Mouse (Mus musculus): ENCODE measurements at regions not wholly inside any gene's neighbourhood (a gene's known extent, or its start where the extent isn't known, plus 50 kb on each side); places are given as distances from the start of the nearest gene placed in this dataset.

GRCm38 (mm10) chr3:52158788-52159260 is 53.9 kb upstream of the Maml3 start:
- DNase-seq (ENCODE audit: low spot score, missing footprints) (no peak), ATAC-seq (ENCODE audit: low FRiP score) (no peak)
- H3K27me3 ChIP-seq (ENCODE audit: control insufficient read depth, insufficient read depth, low read length) = no peaks in the 10 kb centered on the region
- no peak overlapping the region for H3K4me2 ChIP-seq
- no peaks in the 10 kb centered on the region for H3K4me1 ChIP-seq (ENCODE audit: control insufficient read depth, insufficient read depth, low read length)
- no peak overlapping the region for H3K27ac ChIP-seq (ENCODE audit: low read depth, low read length)
- WGBS = 86% methylated on average over 3 of the region's 3 CpGs
- H3K4me3 ChIP-seq (ENCODE audit: low read depth, low read length) = no peak overlapping the region
- H3K36me3 ChIP-seq (ENCODE audit: control insufficient read depth, insufficient read depth, low read length) = no peaks in the 10 kb centered on the region
- H3K9ac ChIP-seq (ENCODE audit: low read length) = no peak overlapping the region
- no peaks in the 10 kb centered on the region for H3K9me3 ChIP-seq (ENCODE audit: control insufficient read depth, low read length)

- no peak overlapping the region for H3K9ac ChIP-seq (ENCODE audit: low read length)
- ATAC-seq (ENCODE audit: low FRiP score) (no peak), DNase-seq (ENCODE audit: low spot score, missing footprints) (no peak)
- no peaks in the 10 kb centered on the region for H3K27me3 ChIP-seq (ENCODE audit: control insufficient read depth, insufficient read depth, low read length)
- no peak overlapping the region for H3K27ac ChIP-seq (ENCODE audit: low read depth, low read length)
- no peak overlapping the region for H3K4me2 ChIP-seq
- 76% methylated on average over 3 of the region's 3 CpGs for WGBS
- H3K9me3 ChIP-seq (ENCODE audit: control insufficient read depth, low read length) = no peaks in the 10 kb centered on the region
- H3K4me1 ChIP-seq (ENCODE audit: control insufficient read depth, insufficient read depth, low read length) = peaks cover 2% of the 10 kb centered on the region; the same call in 1 of the 2 replicates
- no peak overlapping the region for H3K4me3 ChIP-seq (ENCODE audit: low read depth, low read length)
- no peaks in the 10 kb centered on the region for H3K36me3 ChIP-seq (ENCODE audit: control insufficient read depth, insufficient read depth, low read length)
These were observed 56.8 kb upstream of the Maml3 start for GRCm38 (mm10) chr3:52161688-52162087.

- DNase-seq (ENCODE audit: low spot score, missing footprints) (no peak), ATAC-seq (ENCODE audit: low FRiP score) (no peak)
- no peak overlapping the region for H3K9ac ChIP-seq (ENCODE audit: low read length)
- no peaks in the 10 kb centered on the region for H3K27me3 ChIP-seq (ENCODE audit: control insufficient read depth, insufficient read depth, low read length)
- 86% methylated on average over 16 of the region's 16 CpGs for WGBS
- H3K4me1 ChIP-seq (ENCODE audit: control insufficient read depth, insufficient read depth, low read length) = peaks cover 2% of the 10 kb centered on the region; the same call in 1 of the 2 replicates
- H3K27ac ChIP-seq (ENCODE audit: low read depth, low read length) = no peak overlapping the region
- no peaks in the 10 kb centered on the region for H3K9me3 ChIP-seq (ENCODE audit: control insufficient read depth, low read length)
- H3K4me3 ChIP-seq (ENCODE audit: low read depth, low read length) = no peak overlapping the region
- no peak overlapping the region for H3K4me2 ChIP-seq
- H3K36me3 ChIP-seq (ENCODE audit: control insufficient read depth, insufficient read depth, low read length) = no peaks in the 10 kb centered on the region
These were observed 59.1 kb upstream of the Maml3 start for GRCm38 (mm10) chr3:52163990-52164389.

- 94% methylated on average over 7 of the region's 7 CpGs for WGBS
- Histone ChIP-seq H3K9me3 (ENCODE audit: control insufficient read depth, low read length) (no peaks in the 10 kb centered on the region), H3K36me3 (ENCODE audit: control insufficient read depth, insufficient read depth, low read length) (no peaks in the 10 kb centered on the region), H3K4me2 (no peak overlapping the region), H3K4me1 (ENCODE audit: control insufficient read depth, insufficient read depth, low read length) (peaks cover 2% of the 10 kb centered on the region; the same call in 1 of the 2 replicates), H3K27me3 (ENCODE audit: control insufficient read depth, insufficient read depth, low read length) (no peaks in the 10 kb centered on the region), H3K27ac (ENCODE audit: low read depth, low read length) (no peak overlapping the region), H3K9ac (ENCODE audit: low read length) (no peak overlapping the region), H3K4me3 (ENCODE audit: low read depth, low read length) (no peak overlapping the region)
- ATAC-seq (ENCODE audit: low FRiP score) = no peak
- no peak for DNase-seq (ENCODE audit: low spot score, missing footprints)
These were observed 62.5 kb upstream of the Maml3 start for GRCm38 (mm10) chr3:52167420-52167819.

GRCm38 (mm10) chr3:52170847-52171246 is 66.0 kb upstream of the Maml3 start:
- no peaks in the 10 kb centered on the region for H3K36me3 ChIP-seq (ENCODE audit: control insufficient read depth, insufficient read depth, low read length)
- H3K9me3 ChIP-seq (ENCODE audit: control insufficient read depth, low read length) = no peaks in the 10 kb centered on the region
- ATAC-seq (ENCODE audit: low FRiP score) = no peak
- no peaks in the 10 kb centered on the region for H3K27me3 ChIP-seq (ENCODE audit: control insufficient read depth, insufficient read depth, low read length)
- no peaks in the 10 kb centered on the region for H3K4me1 ChIP-seq (ENCODE audit: control insufficient read depth, insufficient read depth, low read length)
- 91% methylated on average over 7 of the region's 7 CpGs for WGBS
- DNase-seq (ENCODE audit: low spot score, missing footprints) = no peak
- H3K9ac ChIP-seq (ENCODE audit: low read length) = no peak overlapping the region
- no peak overlapping the region for H3K4me3 ChIP-seq (ENCODE audit: low read depth, low read length)
- no peak overlapping the region for H3K4me2 ChIP-seq
- H3K27ac ChIP-seq (ENCODE audit: low read depth, low read length) = no peak overlapping the region

DNA sequence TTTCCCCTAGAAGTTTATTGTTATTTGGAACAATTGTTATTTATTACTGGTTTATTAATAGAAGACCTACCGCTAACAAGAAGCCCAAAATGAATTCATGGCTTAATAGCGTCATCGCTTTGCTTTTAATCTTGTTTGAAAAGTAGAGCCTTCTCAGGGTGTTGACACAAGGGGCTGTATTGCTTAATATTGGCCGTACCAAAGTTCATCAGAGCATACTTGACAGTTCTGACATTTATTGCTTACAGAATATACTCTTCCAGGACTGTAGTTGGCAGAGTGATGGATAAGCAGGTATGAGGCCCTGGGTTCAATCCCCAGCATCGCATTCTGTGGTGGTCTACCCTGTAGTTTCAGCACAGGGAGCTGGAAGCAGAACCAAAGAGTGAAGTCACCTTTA is 66.4 kb upstream of the Maml3 start:
- DNase-seq (ENCODE audit: low spot score, missing footprints) = no peak
- 93% methylated on average over 5 of the region's 5 CpGs for WGBS

DNA sequence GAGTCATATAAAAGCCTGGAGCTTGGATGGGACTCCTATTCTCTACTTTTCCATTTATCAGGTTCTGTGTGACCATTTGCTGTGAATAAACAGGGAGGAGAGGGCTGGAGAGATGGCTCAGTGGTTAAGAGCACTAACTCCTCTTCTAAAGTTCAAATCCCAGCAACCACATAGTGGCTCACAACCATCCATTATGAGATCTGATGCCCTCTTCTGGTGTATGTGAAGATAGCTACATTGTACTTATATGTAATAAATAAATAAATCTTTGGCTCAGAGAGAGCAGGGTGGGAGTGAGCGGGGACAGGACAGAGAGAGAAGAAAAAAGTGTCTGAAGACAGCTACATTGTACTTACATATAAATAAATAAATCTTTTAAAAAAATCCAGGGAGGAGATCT is 68.6 kb upstream of the Maml3 start:
- ATAC-seq (ENCODE audit: low FRiP score) = no peak
- Histone ChIP-seq H3K4me3 (ENCODE audit: low read depth, low read length) (no peak overlapping the region), H3K9ac (ENCODE audit: low read length) (no peak overlapping the region), H3K27me3 (ENCODE audit: control insufficient read depth, insufficient read depth, low read length) (no peaks in the 10 kb centered on the region), H3K4me2 (no peak overlapping the region), H3K9me3 (ENCODE audit: control insufficient read depth, low read length) (no peaks in the 10 kb centered on the region), H3K4me1 (ENCODE audit: control insufficient read depth, insufficient read depth, low read length) (no peaks in the 10 kb centered on the region), H3K36me3 (ENCODE audit: control insufficient read depth, insufficient read depth, low read length) (no peaks in the 10 kb centered on the region), H3K27ac (ENCODE audit: low read depth, low read length) (no peak overlapping the region)
- WGBS = 83% methylated on average over 1 of the region's 1 CpGs
- no peak for DNase-seq (ENCODE audit: low spot score, missing footprints)

More for the DNA sequence above, 66.4 kb upstream of the Maml3 start:
- H3K9me3 ChIP-seq (ENCODE audit: control insufficient read depth, low read length) = no peaks in the 10 kb centered on the region
- H3K4me3 ChIP-seq (ENCODE audit: low read depth, low read length) = no peak overlapping the region
- H3K4me1 ChIP-seq (ENCODE audit: control insufficient read depth, insufficient read depth, low read length) = no peaks in the 10 kb centered on the region
- no peak overlapping the region for H3K4me2 ChIP-seq
- ATAC-seq (ENCODE audit: low FRiP score) = no peak
- no peak overlapping the region for H3K9ac ChIP-seq (ENCODE audit: low read length)
- no peaks in the 10 kb centered on the region for H3K36me3 ChIP-seq (ENCODE audit: control insufficient read depth, insufficient read depth, low read length)
- H3K27ac ChIP-seq (ENCODE audit: low read depth, low read length) = no peak overlapping the region
- H3K27me3 ChIP-seq (ENCODE audit: control insufficient read depth, insufficient read depth, low read length) = no peaks in the 10 kb centered on the region

- no peak overlapping the region for H3K27ac ChIP-seq (ENCODE audit: low read depth, low read length)
- WGBS = 75% methylated on average over 8 of the region's 8 CpGs
These were observed 71.2 kb upstream of the Maml3 start for GRCm38 (mm10) chr3:52176108-52176507.

DNA sequence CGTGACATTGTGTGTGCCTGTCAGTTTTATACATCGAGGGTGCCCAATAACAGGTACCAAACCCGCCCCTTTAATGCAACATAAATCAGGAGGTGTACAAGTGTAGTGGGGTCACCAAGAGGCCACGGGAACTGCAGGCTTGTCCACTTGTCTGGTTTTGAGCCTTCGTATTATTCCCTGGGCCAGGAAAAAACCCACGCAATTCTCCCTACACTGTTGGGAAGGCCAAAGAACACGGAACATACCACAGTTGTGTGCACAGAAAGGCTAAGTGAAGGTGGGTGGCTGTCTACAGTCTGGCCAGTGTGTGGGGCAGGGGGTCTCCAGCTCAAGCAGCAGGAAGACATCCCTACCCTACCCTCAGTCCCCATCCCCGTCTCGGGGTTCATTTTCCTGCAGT is 74.0 kb upstream of the Maml3 start:
- H3K36me3 ChIP-seq (ENCODE audit: control insufficient read depth, insufficient read depth, low read length) = no peaks in the 10 kb centered on the region
- H3K9ac ChIP-seq (ENCODE audit: low read length) = peak overlapping the region; percentile 61
- DNase-seq (ENCODE audit: low spot score, missing footprints) (peak; percentile 89), ATAC-seq (ENCODE audit: low FRiP score) (no peak)
- H3K4me2 ChIP-seq = peak overlapping the region; percentile 36; the same call in 1 of the 2 replicates
- peak overlapping the region; percentile 92 for H3K27ac ChIP-seq (ENCODE audit: low read depth, low read length)
- H3K9me3 ChIP-seq (ENCODE audit: control insufficient read depth, low read length) = no peaks in the 10 kb centered on the region
- H3K4me1 ChIP-seq (ENCODE audit: control insufficient read depth, insufficient read depth, low read length) = peaks cover 26% of the 10 kb centered on the region
- no peak overlapping the region for H3K4me3 ChIP-seq (ENCODE audit: low read depth, low read length)
- 77% methylated on average over 9 of the region's 9 CpGs for WGBS
- no peaks in the 10 kb centered on the region for H3K27me3 ChIP-seq (ENCODE audit: control insufficient read depth, insufficient read depth, low read length)

More at GRCm38 (mm10) chr3:52176108-52176507, 71.2 kb upstream of the Maml3 start:
- ATAC-seq (ENCODE audit: low FRiP score) (no peak), DNase-seq (ENCODE audit: low spot score, missing footprints) (no peak)
- no peaks in the 10 kb centered on the region for H3K36me3 ChIP-seq (ENCODE audit: control insufficient read depth, insufficient read depth, low read length)
- no peaks in the 10 kb centered on the region for H3K27me3 ChIP-seq (ENCODE audit: control insufficient read depth, insufficient read depth, low read length)
- no peak overlapping the region for H3K9ac ChIP-seq (ENCODE audit: low read length)
- no peaks in the 10 kb centered on the region for H3K9me3 ChIP-seq (ENCODE audit: control insufficient read depth, low read length)
- H3K4me1 ChIP-seq (ENCODE audit: control insufficient read depth, insufficient read depth, low read length) = peaks cover 25% of the 10 kb centered on the region
- no peak overlapping the region for H3K4me2 ChIP-seq
- H3K4me3 ChIP-seq (ENCODE audit: low read depth, low read length) = no peak overlapping the region

All from midbrain, embryonic 11.5 days (tissue).